In the genomic region with DNA sequence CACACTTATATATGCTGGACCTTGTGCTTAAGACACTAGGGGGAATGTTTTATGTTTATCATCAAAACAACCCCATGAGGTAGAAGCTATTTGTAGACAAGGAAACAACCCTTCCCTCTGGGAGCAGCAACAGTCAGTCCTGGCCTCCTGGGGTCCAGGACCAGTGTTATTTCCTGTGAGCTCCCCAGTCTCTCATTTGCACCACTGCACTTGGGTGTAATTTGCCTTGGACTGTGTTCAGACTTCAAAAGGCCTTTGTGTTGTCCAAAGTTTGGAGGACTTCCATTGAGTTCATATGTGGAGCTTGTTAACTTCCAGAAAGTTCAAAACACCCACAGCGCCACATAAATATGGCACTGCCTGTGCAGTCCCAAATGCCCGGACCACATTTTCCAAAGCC, we compare ENCODE assay signal across 8 mouse cellular contexts. TPM values are rescaled to one million over a fixed set of nuclear protein-coding genes. Genes with fewer than 3 reads are reported as not detected.
DNase-seq lines count a peak whose midpoint lies in the region; ATAC-seq lines count a peak whose summit lies in the region.

No protein-coding gene starts in this region.

- peak overlapping the region; percentile 38 for H3K27ac ChIP-seq in liver, embryonic 16.5 days (ENCODE audit: low read length)
- peak overlapping the region; percentile 79 for H3K27ac ChIP-seq in heart, embryonic 15.5 days
- H3K27ac ChIP-seq in limb, embryonic 15.5 days = peak overlapping the region; percentile 67

- DNase-seq in adrenal gland, postnatal 10 days = peak; percentile 20
- no peak for DNase-seq in adrenal gland, adult 8-10 months
- no peak for DNase-seq in liver
- DNase-seq in gastrocnemius, postnatal 36 days = no peak
- DNase-seq in thymus, postnatal 14 days = no peak

- no peaks in the 10 kb centered on the region for H3K36me3 ChIP-seq in liver, embryonic 16.5 days (ENCODE audit: control insufficient read depth, insufficient read depth)
- no peaks in the 10 kb centered on the region for H3K36me3 ChIP-seq in heart, embryonic 15.5 days
- no peaks in the 10 kb centered on the region for H3K36me3 ChIP-seq in limb, embryonic 15.5 days

- H3K9ac ChIP-seq in liver, embryonic 16.5 days (ENCODE audit: low read depth, low read length) = no peak overlapping the region
- H3K9ac ChIP-seq in heart, embryonic 15.5 days = no peak overlapping the region
- H3K9ac ChIP-seq in limb, embryonic 15.5 days = no peak overlapping the region

- H3K4me2 ChIP-seq in liver, embryonic 16.5 days (ENCODE audit: low read depth, low read length) = no peak overlapping the region
- no peak overlapping the region for H3K4me2 ChIP-seq in heart, embryonic 15.5 days
- H3K4me2 ChIP-seq in limb, embryonic 15.5 days = no peak overlapping the region

- no peak for ATAC-seq in liver, embryonic 16.5 days (ENCODE audit: low read depth)
- ATAC-seq in heart, embryonic 15.5 days (replicated peaks; ENCODE audit: insufficient number of reproducible peaks, insufficient read depth, low FRiP score, low read depth) = no peak
- ATAC-seq in limb, embryonic 15.5 days (ENCODE audit: insufficient number of reproducible peaks, low FRiP score, low TSS enrichment, low read depth) = peak; percentile 53; the same call in 1 of the 2 replicates

- H3K4me1 ChIP-seq in liver, embryonic 16.5 days (ENCODE audit: control insufficient read depth, low read depth, low read length) = no peaks in the 10 kb centered on the region; the same call in 1 of the 2 replicates
- peaks cover 58% of the 10 kb centered on the region for H3K4me1 ChIP-seq in heart, embryonic 15.5 days (replicated peaks)
- H3K4me1 ChIP-seq in limb, embryonic 15.5 days = peaks cover 33% of the 10 kb centered on the region

- no peaks in the 10 kb centered on the region for H3K27me3 ChIP-seq in liver, embryonic 16.5 days (ENCODE audit: control insufficient read depth, insufficient read depth, low read depth, low read length)
- no peaks in the 10 kb centered on the region for H3K27me3 ChIP-seq in heart, embryonic 15.5 days
- no peaks in the 10 kb centered on the region for H3K27me3 ChIP-seq in limb, embryonic 15.5 days

- H3K4me3 ChIP-seq in liver, embryonic 16.5 days (ENCODE audit: low read depth, low read length) = no peak overlapping the region
- no peak overlapping the region for H3K4me3 ChIP-seq in heart, embryonic 15.5 days
- H3K4me3 ChIP-seq in limb, embryonic 15.5 days = no peak overlapping the region

- 65% methylated on average over 2 of the region's 2 CpGs for WGBS in liver, embryonic 16.5 days (ENCODE audit: insufficient replicate concordance)
- 69% methylated on average over 2 of the region's 2 CpGs for WGBS in heart, embryonic 15.5 days
- 23% methylated on average over 2 of the region's 2 CpGs for WGBS in limb, embryonic 15.5 days

- intact Hi-C loops in gastrocnemius, postnatal 36 days (cut with DNase I) = no loop called here

- H3K9me3 ChIP-seq in liver, embryonic 16.5 days (replicated peaks; ENCODE audit: control insufficient read depth, low read length) = no peaks in the 10 kb centered on the region
- H3K9me3 ChIP-seq in heart, embryonic 15.5 days (replicated peaks) = no peaks in the 10 kb centered on the region
- H3K9me3 ChIP-seq in limb, embryonic 15.5 days = no peaks in the 10 kb centered on the region

RNA-seq across cellular contexts. Expression of gene Ppp1cb, which starts 45.6 kb away (rescaled TPM):
- total RNA-seq in adrenal gland, postnatal 10 days (2021) = 100 to 1,000 TPM; 287 to 317 TPM
- 100 to 1,000 TPM; 307 to 478 (median 386) TPM for total RNA-seq in adrenal gland, adult 8-10 months (2022)
- 110 and 115 TPM in 2 replicates for polyA plus RNA-seq in liver, embryonic 16.5 days (2015; fragmentation: Nextera tagmentation; extraction: Ambion mirVana)
- polyA plus RNA-seq in heart, embryonic 15.5 days (2015; fragmentation: Nextera tagmentation; extraction: Ambion mirVana) = 212 and 253 TPM in 2 replicates
- 183 and 188 TPM in 2 replicates for polyA plus RNA-seq in limb, embryonic 15.5 days (2015; fragmentation: Nextera tagmentation; extraction: Ambion mirVana)
- total RNA-seq in gastrocnemius, postnatal 36 days (2021) = 100 to 1,000 TPM; 376 to 428 TPM
